Mouse (Mus musculus) hindbrain, embryonic 16.5 days (tissue): ENCODE results near the gene Gm16181. TPM values are rescaled to one million over a fixed set of nuclear protein-coding genes. Genes with fewer than 3 reads are reported as not detected.
"Not testable (repeated sequence)": the region's sequence is repeated elsewhere in the genome, so short reads cannot be mapped to it uniquely, and the experiment has no call there.

Experiments used
- ATAC-seq: fragments of 200-750 bp; cut with Nextera tagmentation; 2 replicates; pipeline ENCODE4 v1.8.0; 2017; ENCODE audit warnings: moderate TSS enrichment, moderate library complexity
- H3K27ac ChIP-seq: fragments of 300-500 bp; sonication (generic); 2 replicates; pipeline ENCODE4 v1.5.1; 2014; ENCODE audit warnings: low read depth, mild to moderate bottlenecking, control low read depth, low read length, moderate library complexity
- H3K27me3 ChIP-seq: fragments of 300-500 bp; sonication (generic); replicated peaks from 2 replicates; pipeline ENCODE4 v1.6.1; 2014; ENCODE audit warnings: low read length; ENCODE audit not compliant: control insufficient read depth, insufficient read depth
- H3K36me3 ChIP-seq: fragments of 300-500 bp; sonication (generic); 2 replicates; pipeline ENCODE4 v1.6.1; 2014; ENCODE audit warnings: mild to moderate bottlenecking, low read length, moderate library complexity, mixed read lengths; ENCODE audit not compliant: control insufficient read depth, insufficient read depth
- H3K4me1 ChIP-seq: fragments of 300-500 bp; sonication (generic); 2 replicates; pipeline ENCODE4 v1.6.1; 2014; ENCODE audit warnings: low read depth, low read length; ENCODE audit not compliant: control insufficient read depth, insufficient read depth
- H3K4me2 ChIP-seq: fragments of 300-500 bp; sonication (generic); 2 replicates; pipeline ENCODE4 v1.6.1; 2014; ENCODE audit warnings: mild to moderate bottlenecking, low read length, control low read depth, moderate library complexity
- H3K4me3 ChIP-seq: fragments of 300-500 bp; sonication (generic); 2 replicates; pipeline ENCODE4 v1.5.1; 2014; ENCODE audit warnings: mild to moderate bottlenecking, low read length, control low read depth, moderate library complexity
- H3K9ac ChIP-seq: fragments of 300-500 bp; sonication (generic); 2 replicates; pipeline ENCODE4 v1.6.1; 2014; ENCODE audit warnings: low read depth, mild to moderate bottlenecking, control low read depth, low read length, moderate library complexity
- H3K9me3 ChIP-seq: fragments of 300-500 bp; sonication (generic); 2 replicates; pipeline ENCODE4 v1.6.1; 2014; ENCODE audit warnings: mild to moderate bottlenecking, low read length, moderate library complexity; ENCODE audit not compliant: control insufficient read depth
- WGBS: fragments of 180-500 bp; shearing (Covaris S2); extraction: QIAGEN DNeasy Blood & Tissue Kit; methylation state at CpG from one replicate; pipeline ENCODE4 v1.1.7; 2014; 5-methylcytosine and 5-hydroxymethylcytosine counted together
- polyA plus RNA-seq: library from polyadenylated mRNA; unstranded; fragments of >200 nt; fragmentation: Nextera tagmentation; extraction: Ambion mirVana; gene quantifications from 2 replicates; pipeline ENCODE4 v1.2.1, GENCODE M21; 2015

The Gm16181 gene
- polyA plus RNA-seq, 1 experiment from 2014 or later = 0.45 TPM

- not testable (repeated sequence) for H3K4me3 ChIP-seq, H3K27me3 ChIP-seq, H3K4me2 ChIP-seq, H3K9me3 ChIP-seq, ATAC-seq, H3K36me3 ChIP-seq, H3K27ac ChIP-seq, H3K9ac ChIP-seq
- 81% methylated on average over 7 of the region's 7 CpGs for WGBS
- peaks cover 28% of the 10 kb centered on the region for H3K4me1 ChIP-seq
Observed at GRCm38 (mm10) chr17:35234090-35234489, 13.5 kb downstream of the Gm16181 start.

- 3% methylated on average over 31 of the region's 31 CpGs for WGBS
- ATAC-seq = no peak
- H3K27me3 ChIP-seq = no peaks in the 10 kb centered on the region
- peak overlapping the region; percentile 75 for H3K9ac ChIP-seq
- peak overlapping the region; percentile 95 for H3K27ac ChIP-seq
- H3K4me1 ChIP-seq = peaks cover 28% of the 10 kb centered on the region
- peak overlapping the region; percentile 54 for H3K4me3 ChIP-seq
- peaks cover 6% of the 10 kb centered on the region; the same call in 1 of the 2 replicates for H3K36me3 ChIP-seq
- H3K9me3 ChIP-seq = no peaks in the 10 kb centered on the region
- H3K4me2 ChIP-seq = peak overlapping the region; percentile 89
Observed at GRCm38 (mm10) chr17:35234903-35235302, 14.3 kb downstream of the Gm16181 start.

- 0% methylated on average over 35 of the region's 35 CpGs for WGBS
- Histone ChIP-seq H3K4me1 (peaks cover 34% of the 10 kb centered on the region), H3K27me3 (no peaks in the 10 kb centered on the region), H3K4me3 (peak within 1 kb of the TSS; percentile 54), H3K27ac (peak within 1 kb of the TSS; percentile 95), H3K4me2 (peak within 1 kb of the TSS; percentile 89), H3K9me3 (no peaks in the 10 kb centered on the region), H3K36me3 (peaks cover 6% of the 10 kb centered on the region; the same call in 1 of the 2 replicates), H3K9ac (peak within 1 kb of the TSS; percentile 75)
- ATAC-seq = peak; percentile 84
Observed at GRCm38 (mm10) chr17:35235614-35236389, 15.2 kb downstream of the Gm16181 start, which contains the start of gene Nfkbil1. Gene Nfkbil1, minus strand, starts transcription at chr17:35235792.

GRCm38 (mm10) chr17:35236390-35236746 is 15.7 kb downstream of the Gm16181 start:
- 1% methylated on average over 18 of the region's 18 CpGs for WGBS
- peaks cover 34% of the 10 kb centered on the region for H3K4me1 ChIP-seq

GRCm38 (mm10) chr17:35236996-35237395 is 16.4 kb downstream of the Gm16181 start:
- 69% methylated on average over 9 of the region's 9 CpGs for WGBS
- no peaks in the 10 kb centered on the region for H3K27me3 ChIP-seq
- H3K9ac ChIP-seq = peak overlapping the region; percentile 75
- H3K27ac ChIP-seq = peak overlapping the region; percentile 95
- peaks cover 30% of the 10 kb centered on the region for H3K4me1 ChIP-seq
- H3K4me3 ChIP-seq = peak overlapping the region; percentile 54
- no peak for ATAC-seq
- H3K4me2 ChIP-seq = peak overlapping the region; percentile 89
- H3K36me3 ChIP-seq = peaks cover 2% of the 10 kb centered on the region; the same call in 1 of the 2 replicates
- H3K9me3 ChIP-seq = no peaks in the 10 kb centered on the region

More at GRCm38 (mm10) chr17:35236390-35236746, 15.7 kb downstream of the Gm16181 start:
- H3K36me3 ChIP-seq = peaks cover 2% of the 10 kb centered on the region; the same call in 1 of the 2 replicates
- peak overlapping the region; percentile 75 for H3K9ac ChIP-seq
- H3K4me3 ChIP-seq = peak overlapping the region; percentile 54
- H3K27ac ChIP-seq = peak overlapping the region; percentile 95
- peak overlapping the region; percentile 89 for H3K4me2 ChIP-seq
- H3K9me3 ChIP-seq = no peaks in the 10 kb centered on the region
- peak; percentile 85 for ATAC-seq
- H3K27me3 ChIP-seq = no peaks in the 10 kb centered on the region

- no peak for ATAC-seq
- no peak overlapping the region for H3K27ac ChIP-seq
- H3K27me3 ChIP-seq = no peaks in the 10 kb centered on the region
- WGBS = 84% methylated on average over 12 of the region's 12 CpGs
- H3K4me3 ChIP-seq = peak overlapping the region; percentile 54; the same call in 1 of the 2 replicates
- no peaks in the 10 kb centered on the region for H3K9me3 ChIP-seq
- peaks cover 26% of the 10 kb centered on the region for H3K4me1 ChIP-seq
- peak overlapping the region; percentile 89 for H3K4me2 ChIP-seq
- peaks cover 2% of the 10 kb centered on the region; the same call in 1 of the 2 replicates for H3K36me3 ChIP-seq
- H3K9ac ChIP-seq = peak overlapping the region; percentile 75; the same call in 1 of the 2 replicates
Observed at GRCm38 (mm10) chr17:35237504-35237903, 16.9 kb downstream of the Gm16181 start.

- Histone ChIP-seq H3K27me3 (no peaks in the 10 kb centered on the region), H3K9me3 (no peaks in the 10 kb centered on the region), H3K4me2 (no peak overlapping the region), H3K27ac (no peak overlapping the region), H3K4me1 (peaks cover 34% of the 10 kb centered on the region), H3K4me3 (no peak overlapping the region), H3K36me3 (peaks cover 15% of the 10 kb centered on the region), H3K9ac (no peak overlapping the region)
- no peak for ATAC-seq
- WGBS = 79% methylated on average over 5 of the region's 5 CpGs
Observed at GRCm38 (mm10) chr17:35239700-35240099, 19.1 kb downstream of the Gm16181 start.

GRCm38 (mm10) chr17:35240384-35241304 is 20.0 kb downstream of the Gm16181 start:
- Histone ChIP-seq H3K27me3 (no peaks in the 10 kb centered on the region), H3K4me2 (peak overlapping the region; percentile 78), H3K9me3 (no peaks in the 10 kb centered on the region), H3K4me1 (peaks cover 41% of the 10 kb centered on the region), H3K9ac (peak overlapping the region; percentile 64), H3K4me3 (peak overlapping the region; percentile 69), H3K27ac (peak overlapping the region; percentile 89), H3K36me3 (peaks cover 21% of the 10 kb centered on the region)
- 30% methylated on average over 12 of the region's 12 CpGs for WGBS
- peak; percentile 1; the same call in 1 of the 2 replicates for ATAC-seq
